Mouse (Mus musculus) cortical plate, adult 2 months (tissue): Measurements from ENCODE around the gene Mafg.
A peak's percentile ranks its signal among the peaks of the same experiment; 100 is the strongest.

ENCODE experiments used
- CTCF ChIP-seq: fragments of 200-500 bp; IDR thresholded peaks from 2 replicates; pipeline ENCODE4 v1.5.1; 2011; ENCODE audit warnings: mild to moderate bottlenecking, control low read depth, low read length; ENCODE audit not compliant: insufficient read depth; ENCODE audit errors: extremely low read depth
- POLR2A ChIP-seq: fragments of 200-500 bp; IDR thresholded peaks from 2 replicates; pipeline ENCODE4 v1.6.1; 2011; ENCODE audit warnings: mild to moderate bottlenecking, low read length, control low read depth; ENCODE audit not compliant: insufficient read depth; ENCODE audit errors: extremely low read depth

GRCm38 (mm10) chr11:120648001-120648476 is 14.6 kb upstream of the Mafg start, which contains the start of gene Myadml2:
- TF ChIP-seq POLR2A = peak; percentile 53; the same call in 1 of the 2 replicates
- TF ChIP-seq CTCF = no peak
